Mouse (Mus musculus) midbrain, embryonic 11.5 days (tissue): ENCODE results near the gene 2010005H15Rik. TPM values are rescaled to one million over a fixed set of nuclear protein-coding genes. Genes with fewer than 3 reads are reported as not detected.
"Not testable (repeated sequence)": the region's sequence is repeated elsewhere in the genome, so short reads cannot be mapped to it uniquely, and the experiment has no call there.

ENCODE experiments used
- ATAC-seq: fragments of 200-750 bp; cut with Nextera tagmentation; 2 replicates; pipeline ENCODE4 v1.8.0; 2017; ENCODE audit warnings: moderate TSS enrichment, moderate library complexity; ENCODE audit not compliant: low FRiP score
- DNase-seq: peaks from one replicate; pipeline ENCODE4 v3.0.0; 2015; ENCODE audit warnings: low spot score; ENCODE audit errors: missing footprints
- H3K27ac ChIP-seq: fragments of 300-500 bp; sonication (generic); 2 replicates; pipeline ENCODE4 v1.5.1; 2014; ENCODE audit warnings: low read depth, low read length
- H3K27me3 ChIP-seq: fragments of 300-500 bp; sonication (generic); 2 replicates; pipeline ENCODE4 v1.6.1; 2014; ENCODE audit warnings: mild to moderate bottlenecking, low read length, moderate library complexity, mixed read lengths; ENCODE audit not compliant: control insufficient read depth, insufficient read depth
- H3K36me3 ChIP-seq: fragments of 300-500 bp; sonication (generic); 2 replicates; pipeline ENCODE4 v1.6.1; 2014; ENCODE audit warnings: mild to moderate bottlenecking, low read length, moderate library complexity, mixed read lengths; ENCODE audit not compliant: control insufficient read depth, insufficient read depth
- H3K4me1 ChIP-seq: fragments of 300-500 bp; sonication (generic); 2 replicates; pipeline ENCODE4 v1.6.1; 2014; ENCODE audit warnings: low read length; ENCODE audit not compliant: control insufficient read depth, insufficient read depth
- H3K4me2 ChIP-seq: fragments of 300-500 bp; sonication (generic); 2 replicates; pipeline ENCODE4 v1.6.1; 2014; ENCODE audit warnings: mild to moderate bottlenecking, moderate library complexity
- H3K4me3 ChIP-seq: fragments of 300-500 bp; sonication (generic); 2 replicates; pipeline ENCODE4 v1.5.1; 2014; ENCODE audit warnings: low read depth, low read length
- H3K9ac ChIP-seq: fragments of 300-500 bp; sonication (generic); 2 replicates; pipeline ENCODE4 v1.6.1; 2014; ENCODE audit warnings: low read length
- H3K9me3 ChIP-seq: fragments of 300-500 bp; sonication (generic); 2 replicates; pipeline ENCODE4 v1.6.1; 2016; ENCODE audit warnings: low read length; ENCODE audit not compliant: control insufficient read depth
- WGBS: fragments of 180-500 bp; shearing (Covaris S2); extraction: QIAGEN DNeasy Blood & Tissue Kit; methylation state at CpG from one replicate; pipeline ENCODE4 v1.1.7; 2014; 5-methylcytosine and 5-hydroxymethylcytosine counted together
- polyA plus RNA-seq: library from polyadenylated mRNA; unstranded; fragments of >200 nt; fragmentation: Nextera tagmentation; extraction: Ambion mirVana; gene quantifications from 2 replicates; pipeline ENCODE4 v1.2.1, GENCODE M21; 2014

The 2010005H15Rik gene
- not detected in 2 replicates for polyA plus RNA-seq

- not testable (repeated sequence) for H3K4me3 ChIP-seq, H3K9ac ChIP-seq, H3K27me3 ChIP-seq, H3K36me3 ChIP-seq, H3K4me2 ChIP-seq, H3K4me1 ChIP-seq, H3K27ac ChIP-seq, ATAC-seq, H3K9me3 ChIP-seq, DNase-seq
- WGBS = 91% methylated on average over 7 of the region's 7 CpGs
Measured at GRCm38 (mm10) chr16:36221168-36221567, at the start of gene 2010005H15Rik. TSS of gene 2010005H15Rik (plus strand) at chr16:36221468.

DNA sequence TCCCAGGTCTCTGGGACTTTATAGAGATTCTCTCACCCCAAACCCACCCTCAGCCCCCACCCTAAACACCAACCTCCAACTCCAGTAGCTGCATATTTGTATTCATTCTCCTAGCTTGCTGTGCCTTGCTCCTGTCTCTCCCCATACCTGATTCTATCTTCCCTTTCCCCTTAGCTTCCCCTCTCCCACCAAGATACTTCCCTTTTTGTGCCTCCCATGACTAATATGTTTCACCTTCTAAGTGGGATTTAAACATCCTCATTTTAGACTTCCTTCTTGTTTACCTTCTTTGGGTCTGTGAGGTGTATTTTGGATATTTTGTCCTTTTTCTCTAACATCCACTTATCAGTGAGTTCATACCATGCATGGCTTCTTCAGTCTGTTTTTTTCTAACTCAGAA, 45.2 kb upstream of the 2010005H15Rik start:
- ATAC-seq = no peak
- Histone ChIP-seq H3K9me3 (no peaks in the 10 kb centered on the region), H3K9ac (no peak overlapping the region), H3K27ac (no peak overlapping the region), H3K4me2 (no peak overlapping the region), H3K4me1 (no peaks in the 10 kb centered on the region), H3K36me3 (no peaks in the 10 kb centered on the region), H3K4me3 (no peak overlapping the region), H3K27me3 (no peaks in the 10 kb centered on the region)
- DNase-seq = no peak

DNA sequence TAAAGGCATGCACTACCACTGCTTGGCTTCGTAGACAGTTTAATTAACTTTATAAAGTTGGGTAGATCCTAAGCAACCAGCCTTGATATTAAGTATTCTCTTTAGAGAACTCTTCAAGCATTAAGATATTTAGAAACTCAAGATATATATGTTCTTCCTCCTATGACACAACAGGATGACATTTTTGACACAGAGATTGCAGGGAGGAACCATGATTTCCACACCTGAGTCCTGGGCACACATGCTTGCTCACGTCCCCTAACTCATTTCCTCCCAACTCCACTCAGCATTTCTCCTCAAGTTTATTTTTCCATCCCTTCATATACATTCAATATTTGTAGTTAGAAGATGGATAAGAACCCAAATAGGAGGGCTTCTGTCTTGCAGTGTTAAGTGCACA, 41.4 kb upstream of the 2010005H15Rik start:
- no peaks in the 10 kb centered on the region for H3K36me3 ChIP-seq
- H3K9me3 ChIP-seq = no peaks in the 10 kb centered on the region
- DNase-seq (no peak), ATAC-seq (no peak)
- no peaks in the 10 kb centered on the region for H3K27me3 ChIP-seq
- H3K27ac ChIP-seq = no peak overlapping the region
- H3K9ac ChIP-seq = no peak overlapping the region
- H3K4me2 ChIP-seq = no peak overlapping the region
- H3K4me3 ChIP-seq = no peak overlapping the region
- H3K4me1 ChIP-seq = no peaks in the 10 kb centered on the region
- 82% methylated on average over 2 of the region's 2 CpGs for WGBS

- DNase-seq, H3K36me3 ChIP-seq, H3K4me1 ChIP-seq, H3K4me3 ChIP-seq, ATAC-seq, H3K27me3 ChIP-seq, H3K9ac ChIP-seq, H3K4me2 ChIP-seq, H3K9me3 ChIP-seq, H3K27ac ChIP-seq: not testable (repeated sequence)
- 87% methylated on average over 4 of the region's 4 CpGs for WGBS
Measured at GRCm38 (mm10) chr16:36183912-36184311, 37.4 kb upstream of the 2010005H15Rik start, which contains the start of gene Gm5483. TSS of gene Gm5483 (plus strand) at chr16:36184212.

- Histone ChIP-seq H3K4me2 (0 out of 2 replicates have a peak overlapping the region, but pooled peaks have one; percentile 5), H3K27ac (no peak overlapping the region), H3K4me3 (no peak overlapping the region), H3K4me1 (no peaks in the 10 kb centered on the region), H3K9ac (no peak overlapping the region), H3K27me3 (no peaks in the 10 kb centered on the region), H3K36me3 (no peaks in the 10 kb centered on the region), H3K9me3 (no peaks in the 10 kb centered on the region)
- ATAC-seq (no peak), DNase-seq (peak; percentile 80)
- 43% methylated on average over 19 of the region's 19 CpGs for WGBS
Measured at GRCm38 (mm10) chr16:36199226-36199625, 22.0 kb upstream of the 2010005H15Rik start.

GRCm38 (mm10) chr16:36203846-36204245, 17.4 kb upstream of the 2010005H15Rik start:
- peak; percentile 4 for DNase-seq
- no peak overlapping the region for H3K4me3 ChIP-seq
- H3K27me3 ChIP-seq = no peaks in the 10 kb centered on the region
- H3K4me2 ChIP-seq = no peak overlapping the region
- H3K27ac ChIP-seq = no peak overlapping the region
- H3K9me3 ChIP-seq = no peaks in the 10 kb centered on the region
- ATAC-seq = no peak
- H3K9ac ChIP-seq = no peak overlapping the region
- WGBS = 86% methylated on average over 5 of the region's 5 CpGs
- no peaks in the 10 kb centered on the region for H3K36me3 ChIP-seq
- no peaks in the 10 kb centered on the region for H3K4me1 ChIP-seq

- not testable (repeated sequence) for H3K4me1 ChIP-seq, H3K27me3 ChIP-seq, ATAC-seq, H3K36me3 ChIP-seq, H3K27ac ChIP-seq, H3K9ac ChIP-seq, H3K4me2 ChIP-seq, H3K9me3 ChIP-seq, H3K4me3 ChIP-seq, DNase-seq
- 50% methylated on average over 2 of the region's 2 CpGs for WGBS
Measured at GRCm38 (mm10) chr16:36205684-36206083, 15.6 kb upstream of the 2010005H15Rik start.

DNA sequence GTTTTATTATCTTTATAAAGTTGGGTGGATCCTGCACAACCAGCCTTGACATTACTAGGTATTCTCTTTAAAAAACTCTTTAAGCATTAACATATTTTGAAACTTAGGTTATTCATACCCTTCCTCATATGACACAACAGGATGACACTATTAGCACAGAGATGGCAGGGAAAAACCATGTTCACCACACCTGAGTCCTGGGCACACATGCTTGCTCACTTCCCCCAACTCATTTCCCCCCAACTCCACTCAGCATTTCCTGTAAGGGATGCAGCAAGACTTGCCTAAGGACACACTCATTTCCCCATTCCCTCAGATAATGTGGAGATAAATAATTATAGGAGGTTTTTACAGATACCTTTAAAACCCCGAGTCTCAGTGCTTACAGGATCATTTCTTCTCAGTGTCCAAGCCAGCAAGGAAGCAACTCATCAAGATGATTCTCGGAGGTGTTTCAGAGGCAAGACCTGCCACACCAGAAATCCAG, 11.3 kb upstream of the 2010005H15Rik start, which contains the start of gene Gm5416:
Gene Gm5416 (plus strand): TSS at position 437 of the 487 bp plus-strand sequence.
- no peaks in the 10 kb centered on the region for H3K9me3 ChIP-seq
- no peak for ATAC-seq
- H3K27ac ChIP-seq = no peak within 1 kb of the TSS
- H3K4me3 ChIP-seq = no peak within 1 kb of the TSS
- no peak within 1 kb of the TSS for H3K9ac ChIP-seq
- no peaks in the 10 kb centered on the region for H3K36me3 ChIP-seq
- H3K4me1 ChIP-seq = no peaks in the 10 kb centered on the region
- H3K27me3 ChIP-seq = no peaks in the 10 kb centered on the region
- no peak within 1 kb of the TSS for H3K4me2 ChIP-seq
- 83% methylated on average over 2 of the region's 2 CpGs for WGBS
- DNase-seq = no peak

- not testable (repeated sequence) for H3K36me3 ChIP-seq, H3K27ac ChIP-seq, ATAC-seq
Measured at GRCm38 (mm10) chr16:36260585-36260984, 39.3 kb downstream of the 2010005H15Rik start.

More at GRCm38 (mm10) chr16:36260585-36260984, 39.3 kb downstream of the 2010005H15Rik start:
- H3K4me1 ChIP-seq, H3K9me3 ChIP-seq, H3K9ac ChIP-seq, DNase-seq, H3K4me2 ChIP-seq, H3K27me3 ChIP-seq, H3K4me3 ChIP-seq: not testable (repeated sequence)
